Mouse (Mus musculus) layer of hippocampus, adult 11-12 months (tissue): ENCODE data around the gene Khk.

Experiments
- DNase-seq: peaks from one replicate; pipeline ENCODE4 v3.0.0; 2022; ENCODE audit warnings: low spot score

Gene Khk

GRCm38 (mm10) chr5:30934725-30935461, 13.7 kb downstream of the Khk start:
- DNase-seq = no peak

- DNase-seq = no peak
Observed at GRCm38 (mm10) chr5:30943004-30943403, 21.8 kb downstream of the Khk start.

GRCm38 (mm10) chr5:30944344-30944743, 23.1 kb downstream of the Khk start:
- DNase-seq = no peak

GRCm38 (mm10) chr5:30944956-30945781, 23.9 kb downstream of the Khk start, which contains the start of gene Cgref1:
Gene Cgref1 (minus strand): TSS chr5:30945591.
- peak; percentile 66 for DNase-seq

- no peak for DNase-seq
Observed at GRCm38 (mm10) chr5:30948620-30949019, 27.4 kb downstream of the Khk start.

GRCm38 (mm10) chr5:30949654-30950326, 28.6 kb downstream of the Khk start:
- DNase-seq = peak; percentile 92

- DNase-seq = no peak
Observed at GRCm38 (mm10) chr5:30950451-30950850, 29.2 kb downstream of the Khk start.

DNA sequence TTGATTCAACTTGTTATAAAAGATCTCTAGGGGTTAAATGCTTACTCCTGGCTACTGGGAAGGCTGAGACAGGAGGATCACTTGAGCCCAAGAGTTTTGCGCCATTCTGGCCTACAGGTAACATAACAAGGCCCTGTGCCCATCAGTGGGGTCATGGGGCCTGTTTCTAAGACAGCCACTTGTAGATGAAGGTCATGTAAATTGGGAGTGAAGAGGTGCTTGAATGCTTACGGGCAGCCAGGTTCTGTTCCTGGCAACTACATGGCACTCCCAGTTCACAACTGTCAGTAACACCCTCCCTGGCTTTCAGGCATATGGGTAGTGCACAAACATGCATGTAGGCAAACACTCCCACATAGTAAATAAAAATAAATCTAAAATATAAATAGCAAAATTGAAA, 29.7 kb downstream of the Khk start:
- DNase-seq = no peak

GRCm38 (mm10) chr5:30951706-30952105, 30.5 kb downstream of the Khk start:
- DNase-seq = no peak

GRCm38 (mm10) chr5:30952551-30952950, 31.3 kb downstream of the Khk start:
- DNase-seq = no peak

DNA sequence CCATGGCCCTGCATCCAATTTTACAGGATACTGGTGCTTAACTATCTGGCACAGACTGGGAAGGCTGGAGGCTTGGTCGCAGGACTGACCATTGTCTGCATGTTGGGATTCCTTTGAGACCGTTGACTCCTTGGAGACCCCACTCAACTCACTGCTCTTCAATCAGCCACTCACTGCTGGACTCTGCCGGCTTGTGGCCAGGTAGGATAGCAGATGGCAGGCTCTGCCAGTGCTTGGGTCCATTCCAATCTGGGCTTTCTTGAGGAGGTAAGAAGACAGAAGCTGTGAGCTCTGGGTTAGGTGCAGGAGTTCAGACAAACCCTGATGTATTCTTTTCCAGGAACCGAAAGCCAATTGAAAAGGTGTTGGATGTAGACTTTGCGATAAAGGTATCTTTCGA, 32.8 kb downstream of the Khk start:
- no peak for DNase-seq

- no peak for DNase-seq
Observed at GRCm38 (mm10) chr5:30954556-30954955, 33.3 kb downstream of the Khk start.

- no peak for DNase-seq
Observed at GRCm38 (mm10) chr5:30955751-30956150, 34.5 kb downstream of the Khk start.

- no peak for DNase-seq
Observed at GRCm38 (mm10) chr5:30957891-30958290, 36.7 kb downstream of the Khk start.

GRCm38 (mm10) chr5:30959198-30959854, 38.1 kb downstream of the Khk start:
- no peak for DNase-seq

GRCm38 (mm10) chr5:30959966-30960501, 38.8 kb downstream of the Khk start, which contains the start of gene Preb:
Gene Preb (minus strand): TSS chr5:30960361.
- peak; percentile 98 for DNase-seq

- no peak for DNase-seq
Observed at GRCm38 (mm10) chr5:30960814-30961213, 39.6 kb downstream of the Khk start.

- no peak for DNase-seq
Observed at GRCm38 (mm10) chr5:30961545-30962505, 40.6 kb downstream of the Khk start.

GRCm38 (mm10) chr5:30963916-30964315, 42.7 kb downstream of the Khk start:
- no peak for DNase-seq

- DNase-seq = no peak
Observed at GRCm38 (mm10) chr5:30966189-30966588, 45.0 kb downstream of the Khk start.

DNA sequence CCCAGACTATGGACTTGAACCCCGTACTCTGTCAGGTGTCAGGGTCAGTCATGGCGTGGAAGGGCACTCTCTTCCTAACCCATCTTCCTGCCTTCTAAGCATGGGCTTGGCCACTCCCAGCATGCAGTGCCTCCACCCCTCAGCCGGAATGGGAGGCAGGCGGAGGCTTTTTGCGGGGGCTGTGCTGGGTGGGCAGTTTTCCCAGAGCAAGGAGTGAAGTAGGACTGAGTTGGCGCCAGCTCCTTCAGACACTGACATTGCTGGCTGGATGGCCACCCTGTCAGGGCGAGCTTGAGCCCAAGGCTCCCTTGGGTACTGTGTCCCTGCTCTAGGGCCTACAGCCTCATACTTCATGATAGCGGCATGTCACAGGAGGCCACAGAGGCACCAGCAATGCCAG, 47.2 kb downstream of the Khk start, which contains the start of gene Tcf23:
Gene Tcf23, plus strand, starts transcription at position 247 of the 400 bp plus-strand sequence.
- no peak for DNase-seq
